26 mouse cellular contexts compared by ENCODE assay signal in genomic region chr13:116003733-116004132, GRCm38 (mm10).
DNase-seq lines count a peak whose midpoint lies in the region; TF ChIP-seq lines count a peak whose summit lies in the region.
"Had no signal": no experiment of that assay in that cellular context is flagged by ENCODE, and none has a peak within 500 bp of the region (broad histone marks: within the 10 kb centered on the region; RNA-seq: fewer than 3 reads in every experiment).

No protein-coding gene starts in this region.

- 57% methylated on average over 1 of the region's 1 CpGs for WGBS in kidney, adult 2 months

- no peaks in the 10 kb centered on the region for H3K27me3 ChIP-seq in kidney, adult 2 months (replicated peaks; ENCODE audit: control insufficient read depth, insufficient read depth, low read length)
- H3K27me3 ChIP-seq: heart, embryonic 12.5 days; heart, embryonic 15.5 days; hindbrain, embryonic 13.5 days; intestine, embryonic 15.5 days; Patski had no signal

- no peaks in the 10 kb centered on the region for H3K4me1 ChIP-seq in kidney, adult 2 months (ENCODE audit: control insufficient read depth, insufficient read depth, low read length)
- H3K4me1 ChIP-seq: forebrain, embryonic 10.5 days; forebrain, embryonic 13.5 days; heart, embryonic 12.5 days; heart, embryonic 15.5 days; hindbrain, embryonic 10.5 days; hindbrain, embryonic 13.5 days; intestine, embryonic 15.5 days had no signal

- TF ChIP-seq POLR2A in kidney, adult 2 months (IDR thresholded peaks at IDR 0.05; ENCODE audit: low read depth, low read length), result no peak

- no peak overlapping the region for H3K4me3 ChIP-seq in kidney, adult 2 months (ENCODE audit: insufficient read depth, low read depth, low read length)
- H3K4me3 ChIP-seq: forebrain, embryonic 10.5 days; forebrain, embryonic 13.5 days; heart, embryonic 12.5 days; heart, embryonic 15.5 days; hindbrain, embryonic 10.5 days; hindbrain, embryonic 13.5 days; intestine, embryonic 15.5 days had no signal

- H3K36me3 ChIP-seq in kidney, adult 2 months (ENCODE audit: control insufficient read depth, insufficient read depth, low read length), result no peaks in the 10 kb centered on the region
- H3K36me3 ChIP-seq: forebrain, embryonic 10.5 days; heart, embryonic 12.5 days; heart, embryonic 15.5 days; hindbrain, embryonic 10.5 days; hindbrain, embryonic 13.5 days; intestine, embryonic 15.5 days had no signal

- DNase-seq in adrenal gland, adult (ENCODE audit: inconsistent age in 2 of 2, low spot score in 1 of 2), result peak; percentile 11 to 56
- DNase-seq in adrenal gland, postnatal 10 days, result no peak
- peak; percentile 10 for DNase-seq in adrenal gland, postnatal 25 days
- DNase-seq in adrenal gland, adult 18-20 months (ENCODE audit: low spot score in 2 of 2), result no peak
- peak; percentile 34 for DNase-seq in MN1 (ENCODE audit: low spot score)
- peak; percentile 17 to 32 for DNase-seq in adrenal gland, postnatal 36 days
- DNase-seq in kidney, adult 2 months, result no peak
- DNase-seq in cerebellum, adult 8-10 months, result no peak
- DNase-seq: B cell, adult 2 months; cerebellum, adult 11 months; cerebellum, adult 2 months; cerebellum, postnatal 10 days; gastrocnemius, postnatal 10 days; gastrocnemius, postnatal 36 days; heart, postnatal 10 days; heart, postnatal 36 days; kidney, adult 11 months; kidney, adult 9 months had no signal

- no peak for TF ChIP-seq CTCF in kidney, adult 2 months (conservative IDR thresholded peaks at IDR 0.05; ENCODE audit: insufficient read depth, insufficient read length, low read depth, low read length)

- H3K27ac ChIP-seq in kidney, adult 2 months (ENCODE audit: insufficient read depth, low read depth, low read length), result no peak overlapping the region
- H3K27ac ChIP-seq: forebrain, embryonic 10.5 days; forebrain, embryonic 13.5 days; heart, embryonic 15.5 days; hindbrain, embryonic 10.5 days; hindbrain, embryonic 13.5 days; intestine, embryonic 15.5 days had no signal

Comparison
In these comparisons a context has a peak if more than half of its experiments do, and no peak if none do; other contexts are left out.
1. DNase-seq: peak in adrenal gland, adult (2 of 2), adrenal gland, postnatal 25 days (single experiment), MN1 (single experiment) and adrenal gland, postnatal 36 days (2 of 2); none in adrenal gland, postnatal 10 days (single experiment), adrenal gland, adult 18-20 months (0 of 2), kidney, adult 2 months (single experiment) and cerebellum, adult 8-10 months (single experiment).